Mouse (Mus musculus) testis, postnatal 10 days (tissue): ENCODE results near the gene Atf5.
A peak's percentile ranks its signal among the peaks of the same experiment; 100 is the strongest.

Source experiments
- DNase-seq: peaks from one replicate; pipeline ENCODE4 v3.0.0; 2021; ENCODE audit warnings: low spot score

Atf5 gene

GRCm38 (mm10) chr7:44819863-44820262 lies 3.4 kb upstream of the Atf5 start:
- peak; percentile 41 for DNase-seq

DNA sequence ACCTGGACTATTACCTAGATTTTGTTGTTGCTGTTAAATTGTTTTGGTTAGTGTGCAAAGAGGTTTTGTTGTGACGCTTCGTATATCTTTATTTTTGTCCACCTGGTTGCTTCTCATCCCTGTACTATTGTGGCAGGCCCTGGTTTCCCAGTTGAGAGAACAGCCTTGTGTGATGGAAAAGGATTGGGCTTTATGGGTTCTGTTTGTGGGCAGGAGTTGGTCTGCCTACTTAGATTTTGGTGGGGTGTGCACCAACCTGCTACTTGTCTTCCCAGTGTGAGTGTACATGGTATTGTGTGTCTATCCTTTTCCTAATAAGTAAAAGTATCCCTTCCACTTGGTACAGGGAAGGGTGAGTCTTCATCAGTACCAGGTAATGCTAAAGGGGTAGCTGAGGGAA lies 2.9 kb upstream of the Atf5 start:
- DNase-seq = peak; percentile 21

- peak; percentile 73 for DNase-seq
These were observed 2.3 kb upstream of the Atf5 start for GRCm38 (mm10) chr7:44818751-44819235.

- no peak for DNase-seq
These were observed 1.7 kb upstream of the Atf5 start for GRCm38 (mm10) chr7:44818164-44818563.

DNA sequence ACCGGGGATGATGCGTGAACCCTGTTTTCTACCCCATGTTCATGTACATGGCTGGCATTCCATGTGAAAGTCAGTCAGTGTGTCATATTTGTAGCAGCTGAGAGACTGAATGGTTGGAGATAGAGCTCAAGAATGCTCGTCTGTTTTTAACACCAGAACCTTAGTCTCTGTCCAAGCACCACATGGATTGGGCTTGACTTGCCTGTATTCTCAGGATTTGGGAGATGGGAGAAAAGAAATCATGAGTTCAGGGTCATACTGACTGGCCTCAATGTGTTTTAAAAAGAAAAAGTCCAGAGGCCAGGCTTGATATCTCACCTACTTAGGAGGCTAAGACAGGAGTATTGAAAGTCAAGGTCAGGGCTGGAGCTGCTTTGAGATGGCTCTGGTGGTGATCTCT lies 983 bp upstream of the Atf5 start:
- peak; percentile 26 for DNase-seq

DNA sequence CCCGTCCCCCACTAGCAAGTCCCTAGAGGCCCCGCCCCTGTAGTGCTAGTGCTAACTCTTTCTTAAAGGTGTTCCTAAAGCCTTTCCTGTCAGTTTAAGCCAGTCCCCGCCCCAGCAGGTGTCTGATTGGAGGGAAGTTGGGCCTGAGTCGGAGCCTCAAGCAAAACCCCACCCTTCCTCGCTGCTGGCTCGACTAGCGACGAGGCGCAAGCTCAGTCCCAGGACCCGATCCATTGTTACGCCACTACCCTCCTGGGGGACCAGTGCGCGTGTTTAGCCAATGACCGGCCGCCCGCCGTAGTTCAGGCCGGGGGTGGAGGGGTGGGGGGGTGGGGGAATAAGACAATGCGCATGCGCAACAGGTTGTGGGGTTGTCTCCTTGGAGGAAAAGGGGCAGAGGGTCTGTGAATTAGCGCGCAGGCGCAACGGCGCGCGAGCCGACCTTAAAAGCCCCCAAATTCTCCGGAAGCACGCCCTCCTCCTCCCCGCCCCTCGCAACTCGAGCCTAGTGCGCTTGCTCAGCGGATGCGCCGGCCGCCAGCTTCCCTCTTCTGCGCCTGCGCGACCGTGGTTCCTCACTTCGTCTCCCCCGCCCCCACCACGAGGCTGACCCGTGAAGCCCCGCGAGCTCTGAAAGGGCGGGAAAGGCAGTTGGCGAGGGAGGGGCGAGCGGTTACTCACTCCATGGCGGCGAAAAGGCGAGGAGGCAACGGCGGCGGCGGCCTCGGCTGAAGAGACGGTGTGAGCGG lies 563 bp downstream of the Atf5 start, which contains the start of the genes Nup62 and Il4i1:
TSS of gene Nup62 (plus strand) at position 368 of the 749 bp plus-strand sequence.
TSS of gene Il4i1 (plus strand) at position 667 of the 749 bp plus-strand sequence.
- peak; percentile 100 for DNase-seq

GRCm38 (mm10) chr7:44814952-44815553 lies 1.4 kb downstream of the Atf5 start:
- DNase-seq = peak; percentile 57

DNA sequence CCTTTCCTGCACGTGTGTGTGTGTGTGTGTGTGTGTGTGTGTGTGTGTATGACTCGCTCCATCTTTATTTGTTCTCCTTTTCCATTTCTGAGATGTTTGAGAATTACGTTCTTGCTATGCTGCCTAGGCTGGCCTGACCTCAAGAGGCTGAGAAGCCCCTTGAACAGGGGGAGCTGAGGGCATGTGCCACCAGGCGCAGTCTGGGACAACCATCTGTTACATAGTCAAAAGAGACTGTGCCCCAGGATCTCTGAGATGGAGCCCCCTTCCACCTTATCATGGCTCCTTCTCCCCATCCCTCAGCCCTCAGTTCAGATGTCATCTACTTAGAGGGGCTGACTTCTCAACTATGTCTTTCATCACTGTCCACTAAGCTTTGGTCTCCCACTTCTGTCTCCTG lies 2.0 kb downstream of the Atf5 start:
- DNase-seq = peak; percentile 38

DNA sequence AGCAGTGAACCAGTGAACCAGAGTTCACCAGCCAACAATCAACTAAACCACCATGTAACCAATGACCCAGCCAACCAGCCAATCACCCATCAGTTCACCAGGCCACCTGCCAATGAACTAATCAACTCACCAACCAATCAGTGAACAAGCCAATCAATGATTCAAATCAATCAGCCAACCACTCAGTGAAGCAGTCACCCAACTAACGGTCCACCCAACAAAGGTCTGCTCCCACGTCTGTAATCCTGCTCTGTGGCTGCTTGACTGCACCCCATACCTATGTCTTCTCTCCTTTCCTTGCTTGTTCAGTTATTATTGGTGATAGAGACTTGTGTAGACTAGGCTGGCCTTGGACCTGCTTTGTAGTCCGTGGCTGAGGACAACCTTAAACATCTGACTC lies 2.5 kb downstream of the Atf5 start:
- peak; percentile 32 for DNase-seq

GRCm38 (mm10) chr7:44812651-44813325 lies 3.7 kb downstream of the Atf5 start:
- peak; percentile 42 for DNase-seq

- peak; percentile 32 for DNase-seq
These were observed 5.5 kb downstream of the Atf5 start for GRCm38 (mm10) chr7:44810819-44811557.

- peak; percentile 30 for DNase-seq
These were observed 6.1 kb downstream of the Atf5 start for GRCm38 (mm10) chr7:44810365-44810764.

DNA sequence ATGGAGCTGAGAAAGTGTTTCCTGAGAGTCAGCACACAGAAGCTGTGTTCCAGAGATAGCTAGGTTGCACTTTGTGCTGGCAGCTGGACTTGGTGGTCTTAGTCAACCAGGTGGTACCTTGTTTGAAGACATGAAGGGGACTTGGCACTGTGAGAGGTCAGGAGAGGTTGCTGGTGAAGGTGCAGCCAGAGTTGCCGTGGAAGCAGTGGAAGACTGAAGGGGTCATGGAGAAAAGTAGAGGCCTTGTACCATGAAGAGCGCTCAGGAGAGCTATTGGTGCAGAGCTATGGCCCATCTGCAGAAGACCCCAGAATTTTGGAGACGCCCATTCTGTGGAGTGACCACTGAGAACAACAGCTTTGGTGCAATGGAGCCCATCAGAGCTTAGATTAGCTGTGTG lies 7.0 kb downstream of the Atf5 start:
- peak; percentile 28 for DNase-seq

DNA sequence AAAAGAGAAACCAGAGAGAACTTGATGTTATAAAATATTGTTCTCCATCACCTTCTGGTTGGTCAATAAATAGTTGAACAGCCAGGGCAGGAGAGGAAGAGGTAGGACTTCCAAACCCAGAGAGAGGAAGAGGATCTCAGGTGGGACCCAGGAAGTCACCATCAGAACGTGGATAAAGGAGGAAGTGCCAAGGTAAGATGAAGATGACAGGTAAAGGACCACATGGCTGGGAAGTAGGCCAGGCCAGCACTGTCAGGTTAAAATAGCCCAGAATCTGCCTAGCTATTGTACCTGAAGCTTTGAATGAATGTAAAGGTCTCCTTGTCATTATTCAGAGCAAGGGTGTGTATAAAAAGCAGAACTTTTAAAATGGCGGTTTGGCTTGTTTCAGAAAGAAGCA lies 7.5 kb downstream of the Atf5 start:
- no peak for DNase-seq

GRCm38 (mm10) chr7:44792781-44793180 lies 23.7 kb downstream of the Atf5 start:
- DNase-seq = no peak

DNA sequence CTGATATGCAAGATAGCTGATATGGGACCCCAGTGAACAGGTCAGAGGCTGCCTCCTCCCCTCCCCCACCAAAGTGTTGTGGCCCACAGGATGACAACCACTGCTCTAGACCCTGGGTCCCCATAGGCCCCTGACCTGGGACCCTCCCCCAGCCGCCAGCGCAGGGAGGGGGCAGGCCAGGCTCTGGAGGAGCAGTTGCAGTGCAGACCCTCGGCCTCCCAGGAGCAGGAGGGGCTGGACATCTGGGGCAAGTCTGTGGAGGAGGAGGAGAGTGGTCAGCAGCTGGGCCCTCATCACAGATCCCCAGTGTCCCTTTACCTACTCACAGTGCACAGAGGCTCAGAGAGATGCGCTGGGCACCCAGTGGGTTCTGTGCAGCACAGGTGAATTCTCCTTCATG lies 26.4 kb downstream of the Atf5 start:
- peak; percentile 41 for DNase-seq

GRCm38 (mm10) chr7:44789531-44789930 lies 26.9 kb downstream of the Atf5 start:
- peak; percentile 33 for DNase-seq

DNA sequence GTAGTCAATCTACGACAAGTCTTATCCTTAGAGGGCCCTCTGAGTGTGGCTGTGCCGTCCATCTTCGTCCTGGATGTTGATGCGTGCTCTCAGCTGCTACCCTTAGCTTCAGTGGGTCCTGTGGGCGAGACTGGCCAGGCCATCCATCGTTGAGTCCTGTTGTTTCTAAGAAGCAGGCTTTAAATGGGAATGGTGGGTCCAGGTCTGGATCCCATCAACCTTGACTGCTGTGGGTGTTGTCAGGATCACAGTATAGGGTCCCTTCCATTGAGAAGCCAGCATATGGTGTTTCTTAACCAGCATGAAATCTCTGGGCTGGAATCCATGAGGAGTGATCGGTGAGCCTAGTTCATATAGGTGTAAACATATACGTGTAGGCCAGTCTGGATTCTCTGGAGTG lies 36.4 kb downstream of the Atf5 start:
- DNase-seq = peak; percentile 7

DNA sequence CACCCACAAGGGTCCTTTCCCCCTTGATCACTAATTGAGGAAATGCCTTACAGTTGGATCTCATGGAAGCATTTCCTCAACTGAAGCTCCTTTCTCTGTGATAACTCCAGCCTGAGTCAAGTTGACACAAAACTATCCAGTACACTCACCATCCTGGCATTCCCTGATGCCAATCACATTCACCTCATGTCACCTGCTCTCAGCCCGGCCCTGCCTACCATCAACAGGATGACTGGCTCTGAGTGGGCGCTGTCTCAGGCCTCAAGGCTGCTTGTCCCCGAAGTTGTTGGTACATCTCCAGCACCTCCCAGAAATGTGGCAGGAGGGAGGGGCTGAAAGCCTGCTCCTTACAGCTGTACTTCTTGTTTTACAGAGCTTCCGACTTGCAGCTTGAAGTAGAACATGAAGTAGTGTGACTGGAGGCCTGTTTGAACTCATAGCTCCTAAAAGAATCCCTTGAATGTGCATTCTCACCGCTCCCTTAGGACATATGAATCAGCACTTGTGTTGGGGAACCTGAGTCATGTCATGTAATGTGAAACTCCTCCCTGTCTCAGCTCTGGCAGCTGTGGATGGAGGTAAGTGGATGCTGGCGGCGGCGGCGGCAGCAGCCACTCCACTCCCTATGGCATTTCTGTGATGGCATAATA lies 39.5 kb downstream of the Atf5 start:
- DNase-seq = peak; percentile 37

GRCm38 (mm10) chr7:44772591-44773204 lies 43.8 kb downstream of the Atf5 start:
- DNase-seq = no peak

- peak; percentile 89 for DNase-seq
These were observed 46.3 kb downstream of the Atf5 start for GRCm38 (mm10) chr7:44770046-44770578.
